Mouse (Mus musculus) testis, postnatal 14 days (tissue): ENCODE data around the gene Ngp.
A peak's percentile ranks its signal among the peaks of the same experiment; 100 is the strongest.
"Not testable (repeated sequence)": the region's sequence is repeated elsewhere in the genome, so short reads cannot be mapped to it uniquely, and the experiment has no call there.

Experiments used
- DNase-seq: peaks from one replicate; pipeline ENCODE4 v3.0.0; 2021; ENCODE audit warnings: low spot score

The Ngp gene

GRCm38 (mm10) chr9:110419511-110420112 is at the start of gene Ngp:
Gene Ngp, plus strand, starts transcription at chr9:110419747.
- no peak for DNase-seq

GRCm38 (mm10) chr9:110369860-110370259 is 49.7 kb upstream of the Ngp start:
- no peak for DNase-seq

GRCm38 (mm10) chr9:110373871-110374270 is 45.7 kb upstream of the Ngp start:
- DNase-seq = no peak

- peak; percentile 57 for DNase-seq
Observed at GRCm38 (mm10) chr9:110375668-110376067, 43.9 kb upstream of the Ngp start.

- not testable (repeated sequence) for DNase-seq
Observed at GRCm38 (mm10) chr9:110377655-110378054, 41.9 kb upstream of the Ngp start.

GRCm38 (mm10) chr9:110379361-110379760 is 40.2 kb upstream of the Ngp start:
- no peak for DNase-seq

- peak; percentile 78 for DNase-seq
Observed at GRCm38 (mm10) chr9:110380662-110381061, 38.9 kb upstream of the Ngp start.

- DNase-seq = no peak
Observed at GRCm38 (mm10) chr9:110381292-110381691, 38.3 kb upstream of the Ngp start.

- DNase-seq = no peak
Observed at GRCm38 (mm10) chr9:110384369-110384929, 35.1 kb upstream of the Ngp start.

GRCm38 (mm10) chr9:110388011-110388410 is 31.5 kb upstream of the Ngp start:
- DNase-seq = no peak

- peak; percentile 45 for DNase-seq
Observed at GRCm38 (mm10) chr9:110390843-110391242, 28.7 kb upstream of the Ngp start.

- DNase-seq = no peak
Observed at GRCm38 (mm10) chr9:110393295-110393694, 26.3 kb upstream of the Ngp start.

- peak; percentile 68 for DNase-seq
Observed at GRCm38 (mm10) chr9:110400650-110401049, 18.9 kb upstream of the Ngp start.

- no peak for DNase-seq
Observed at GRCm38 (mm10) chr9:110402731-110403130, 16.8 kb upstream of the Ngp start.

- DNase-seq = not testable (repeated sequence)
Observed at GRCm38 (mm10) chr9:110403240-110403639, 16.3 kb upstream of the Ngp start.

- DNase-seq = peak; percentile 64
Observed at GRCm38 (mm10) chr9:110407311-110408098, 12.0 kb upstream of the Ngp start.

- peak; percentile 96 for DNase-seq
Observed at GRCm38 (mm10) chr9:110408099-110408773, 11.3 kb upstream of the Ngp start, which contains the start of gene Ptpn23. Gene Ptpn23, minus strand, starts transcription at chr9:110408213.

GRCm38 (mm10) chr9:110410908-110411887 is 8.3 kb upstream of the Ngp start:
- DNase-seq = peak; percentile 48

- no peak for DNase-seq
Observed at GRCm38 (mm10) chr9:110412926-110413325, 6.6 kb upstream of the Ngp start.

- DNase-seq = no peak
Observed at GRCm38 (mm10) chr9:110413785-110414184, 5.8 kb upstream of the Ngp start.

- DNase-seq = no peak
Observed at GRCm38 (mm10) chr9:110431241-110431640, 11.7 kb downstream of the Ngp start.
